ENCODE assay signal across 9 mouse cellular contexts in genomic region chr7:124347218-124348017, GRCm38 (mm10).
A peak's percentile ranks its signal among the peaks of the same experiment; 100 is the strongest.
DNase-seq lines count a peak whose midpoint lies in the region; ATAC-seq and TF ChIP-seq lines count a peak whose summit lies in the region.
"Had no signal": no experiment of that assay in that cellular context is flagged by ENCODE, and none has a peak within 500 bp of the region (broad histone marks: within the 10 kb centered on the region; RNA-seq: fewer than 3 reads in every experiment).

No protein-coding gene starts in this region.

- 11% methylated on average over 13 of the region's 13 CpGs for WGBS in hindbrain, postnatal 0 days

- peak overlapping the region; percentile 33; the same call in 1 of the 2 replicates for H3K27ac ChIP-seq in hindbrain, postnatal 0 days

- peak; percentile 7 for DNase-seq in embryo, embryonic 10 days (ENCODE audit: low spot score)
- no peak for DNase-seq in embryo, embryonic 10.5 days (ENCODE audit: low spot score)
- DNase-seq in brain, adult 2 months (ENCODE audit: low read depth, low spot score), result peak; percentile 57
- peak; percentile 62 for DNase-seq in hindbrain, postnatal 0 days (ENCODE audit: low spot score)
- peak; percentile 33 to 50 for DNase-seq in layer of hippocampus, postnatal 14 days (ENCODE audit: low spot score in 2 of 2)
- DNase-seq in testis, postnatal 14 days (ENCODE audit: low spot score), result no peak
- DNase-seq in adrenal gland, postnatal 10 days, result no peak
- no peak for DNase-seq in gastrocnemius, adult 8-10 months (ENCODE audit: low spot score in 2 of 2)
- DNase-seq: B cell, adult 2 months had no signal

- no peaks in the 10 kb centered on the region for H3K9me3 ChIP-seq in hindbrain, postnatal 0 days (ENCODE audit: low read length)

- H3K4me2 ChIP-seq in hindbrain, postnatal 0 days (ENCODE audit: low read depth, low read length), result peak overlapping the region; percentile 24; the same call in 1 of the 2 replicates

- H3K27me3 ChIP-seq in hindbrain, postnatal 0 days (ENCODE audit: insufficient read depth, low read length), result no peaks in the 10 kb centered on the region

- no peak overlapping the region for H3K9ac ChIP-seq in hindbrain, postnatal 0 days (replicated peaks; ENCODE audit: low read length)

- H3K4me1 ChIP-seq in hindbrain, postnatal 0 days (ENCODE audit: insufficient read depth, low read length), result no peaks in the 10 kb centered on the region

- no peak overlapping the region for H3K4me3 ChIP-seq in hindbrain, postnatal 0 days (ENCODE audit: low read length)

- no peaks in the 10 kb centered on the region for H3K36me3 ChIP-seq in hindbrain, postnatal 0 days (ENCODE audit: insufficient read depth, low read length)

- TF ChIP-seq CTCF in hindbrain, postnatal 0 days (IDR thresholded peaks at IDR 0.05; ENCODE audit: low read depth), result no peak

- peak; percentile 81 for ATAC-seq in hindbrain, postnatal 0 days

Comparison
In these comparisons a context has a peak if more than half of its experiments do, and no peak if none do; other contexts are left out.
1. DNase-seq: peak in embryo, embryonic 10 days (single experiment), brain, adult 2 months (single experiment), hindbrain, postnatal 0 days (single experiment) and layer of hippocampus, postnatal 14 days (2 of 2); none in embryo, embryonic 10.5 days (single experiment), testis, postnatal 14 days (single experiment), adrenal gland, postnatal 10 days (single experiment) and gastrocnemius, adult 8-10 months (0 of 2).